Mouse (Mus musculus): ENCODE measurements at regions not wholly inside any gene's neighbourhood (a gene's known extent, or its start where the extent isn't known, plus 50 kb on each side); places are given as distances from the start of the nearest gene placed in this dataset.

DNA sequence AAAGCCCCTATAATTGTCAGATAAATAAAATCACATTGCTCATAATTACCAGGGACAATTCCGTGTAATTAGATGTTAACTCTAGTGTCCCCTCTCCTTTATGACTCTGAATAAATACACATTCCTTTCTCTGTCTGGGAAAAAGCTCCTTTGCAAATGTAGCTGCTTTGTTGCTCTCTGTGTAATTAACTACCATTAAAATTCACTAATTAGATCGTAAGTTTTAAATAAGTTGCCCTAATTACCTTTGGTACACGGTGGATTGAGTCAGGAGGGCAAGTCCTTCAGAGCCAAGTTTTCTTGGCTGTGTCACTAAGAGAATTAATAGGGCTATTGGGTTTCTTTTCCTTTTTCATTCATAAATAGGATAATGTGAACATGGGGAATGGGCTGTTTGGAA, 834.7 kb downstream of the Tlr4 start:
- no peak for DNase-seq

DNA sequence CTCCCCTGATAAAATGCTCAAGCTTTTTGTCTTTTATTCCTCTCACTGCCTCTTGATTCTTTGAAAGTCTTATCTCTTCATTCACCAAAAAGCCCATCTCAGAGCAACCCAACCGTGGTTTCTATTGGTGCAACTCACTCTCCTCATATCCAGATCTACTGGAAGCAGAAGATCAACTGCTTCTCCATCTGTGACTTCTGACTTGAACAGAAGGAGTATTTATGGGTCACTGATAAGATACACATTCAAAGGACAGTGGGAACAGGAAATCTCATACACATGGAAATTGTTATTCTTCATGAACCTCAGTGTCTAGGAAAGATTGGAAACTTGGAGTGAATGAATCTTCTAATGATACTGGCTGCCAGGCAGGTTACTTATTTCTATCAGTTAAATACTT, 846.6 kb downstream of the Tlr4 start:
- DNase-seq, result no peak

DNA sequence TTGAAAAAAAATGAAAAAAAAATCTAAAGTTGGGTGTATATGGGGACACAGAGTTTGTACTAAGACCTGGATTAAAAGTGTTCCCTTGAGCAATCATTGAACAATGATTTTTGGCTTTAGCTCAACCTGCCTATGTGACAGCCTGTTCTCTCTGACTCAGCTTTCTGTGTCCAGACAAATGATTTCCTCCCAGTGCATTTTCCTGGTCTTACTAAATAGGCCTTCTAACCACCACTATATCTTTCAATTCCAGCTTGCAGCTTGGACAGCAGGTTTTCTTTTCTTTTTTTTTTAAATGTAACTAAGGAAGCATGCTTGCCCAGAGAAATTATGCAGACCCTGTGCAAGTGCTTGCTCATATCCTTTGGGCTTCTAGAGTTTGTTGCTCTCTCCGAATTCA, 850.2 kb downstream of the Tlr4 start:
- DNase-seq, result no peak

DNA sequence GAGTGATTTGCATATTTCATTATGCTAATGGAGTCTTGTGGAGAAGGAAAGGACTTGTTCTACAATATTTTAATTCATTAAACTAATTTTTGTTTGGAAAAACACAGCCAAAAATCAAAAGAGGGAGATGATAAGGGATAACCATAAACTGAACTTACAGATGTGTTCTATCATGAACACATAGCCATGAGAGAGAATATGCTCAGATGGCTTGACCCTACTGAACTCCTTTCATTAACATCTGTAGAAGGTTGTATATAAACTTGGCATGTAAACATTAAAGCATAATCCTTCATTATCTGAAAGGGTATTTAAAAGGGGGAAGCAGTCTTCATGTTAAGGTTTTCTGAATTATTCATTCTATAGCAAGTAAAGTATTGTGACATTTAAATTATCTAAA, 871.1 kb downstream of the Tlr4 start:
- DNase-seq, result no peak

All from right cerebral cortex, postnatal 4 days (tissue).